8 mouse cellular contexts compared by ENCODE assay signal in genomic region chr17:4996121-4996813, GRCm38 (mm10). TPM values are rescaled to one million over a fixed set of nuclear protein-coding genes. Genes with fewer than 3 reads are reported as not detected.
DNase-seq lines count a peak whose midpoint lies in the region; ATAC-seq lines count a peak whose summit lies in the region.

No protein-coding gene starts in this region.

- peak overlapping the region; percentile 60 for H3K4me2 ChIP-seq in forebrain, embryonic 15.5 days (replicated peaks)
- peak overlapping the region; percentile 61 for H3K4me2 ChIP-seq in hindbrain, embryonic 14.5 days (replicated peaks)
- peak overlapping the region; percentile 91 for H3K4me2 ChIP-seq in liver, embryonic 12.5 days
- H3K4me2 ChIP-seq in neural tube, embryonic 11.5 days (ENCODE audit: low read depth): peak overlapping the region; percentile 85

- WGBS in forebrain, embryonic 15.5 days: under 1% methylated on average over 66 of the region's 95 CpGs
- under 1% methylated on average over 80 of the region's 95 CpGs for WGBS in hindbrain, embryonic 14.5 days
- WGBS in liver, embryonic 12.5 days (ENCODE audit: insufficient replicate concordance): under 1% methylated on average over 72 of the region's 95 CpGs
- WGBS in neural tube, embryonic 11.5 days: under 1% methylated on average over 58 of the region's 95 CpGs

- 0 out of 2 replicates have a peak, but pooled peaks have one; percentile 17 for ATAC-seq in cerebellum, adult (ENCODE audit: insufficient number of reproducible peaks, low FRiP score, low TSS enrichment)
- peak; percentile 25 for ATAC-seq in forebrain, embryonic 15.5 days (replicated peaks)
- ATAC-seq in hindbrain, embryonic 14.5 days (ENCODE audit: low FRiP score): peak; percentile 48
- ATAC-seq in liver, embryonic 12.5 days: peak; percentile 60
- 0 out of 2 replicates have a peak, but pooled peaks have one; percentile 11 for ATAC-seq in neural tube, embryonic 11.5 days (ENCODE audit: insufficient read depth, low FRiP score, low TSS enrichment)

- H3K27ac ChIP-seq in forebrain, embryonic 15.5 days (replicated peaks): peak overlapping the region; percentile 100
- H3K27ac ChIP-seq in hindbrain, embryonic 14.5 days: peak overlapping the region; percentile 100
- H3K27ac ChIP-seq in liver, embryonic 12.5 days: peak overlapping the region; percentile 97
- peak overlapping the region; percentile 99 for H3K27ac ChIP-seq in neural tube, embryonic 11.5 days (ENCODE audit: low read depth, low read length)

- peak overlapping the region; percentile 96 for H3K4me3 ChIP-seq in forebrain, embryonic 15.5 days
- H3K4me3 ChIP-seq in hindbrain, embryonic 14.5 days (replicated peaks; ENCODE audit: low read length): peak overlapping the region; percentile 99
- peak overlapping the region; percentile 93 for H3K4me3 ChIP-seq in liver, embryonic 12.5 days
- peak overlapping the region; percentile 97 for H3K4me3 ChIP-seq in neural tube, embryonic 11.5 days (ENCODE audit: low read depth, low read length)

- peaks cover 45% of the 10 kb centered on the region for H3K4me1 ChIP-seq in forebrain, embryonic 15.5 days
- H3K4me1 ChIP-seq in hindbrain, embryonic 14.5 days (replicated peaks; ENCODE audit: control insufficient read depth, insufficient read depth, low read length): peaks cover 46% of the 10 kb centered on the region
- peaks cover 41% of the 10 kb centered on the region for H3K4me1 ChIP-seq in liver, embryonic 12.5 days
- peaks cover 23% of the 10 kb centered on the region for H3K4me1 ChIP-seq in neural tube, embryonic 11.5 days (ENCODE audit: control insufficient read depth, insufficient read depth, low read length)

- H3K9me3 ChIP-seq in forebrain, embryonic 15.5 days: no peaks in the 10 kb centered on the region
- no peaks in the 10 kb centered on the region for H3K9me3 ChIP-seq in hindbrain, embryonic 14.5 days (ENCODE audit: control insufficient read depth, low read length)
- H3K9me3 ChIP-seq in liver, embryonic 12.5 days (replicated peaks): no peaks in the 10 kb centered on the region
- no peaks in the 10 kb centered on the region for H3K9me3 ChIP-seq in neural tube, embryonic 11.5 days (ENCODE audit: control insufficient read depth, low read length)

- H3K36me3 ChIP-seq in forebrain, embryonic 15.5 days: no peaks in the 10 kb centered on the region
- no peaks in the 10 kb centered on the region for H3K36me3 ChIP-seq in hindbrain, embryonic 14.5 days (replicated peaks; ENCODE audit: control insufficient read depth, insufficient read depth)
- H3K36me3 ChIP-seq in liver, embryonic 12.5 days: no peaks in the 10 kb centered on the region
- no peaks in the 10 kb centered on the region for H3K36me3 ChIP-seq in neural tube, embryonic 11.5 days (ENCODE audit: control insufficient read depth, insufficient read depth, low read length)

- H3K9ac ChIP-seq in forebrain, embryonic 15.5 days (replicated peaks): peak overlapping the region; percentile 100
- peak overlapping the region; percentile 100 for H3K9ac ChIP-seq in hindbrain, embryonic 14.5 days
- H3K9ac ChIP-seq in liver, embryonic 12.5 days: peak overlapping the region; percentile 98
- peak overlapping the region; percentile 100 for H3K9ac ChIP-seq in neural tube, embryonic 11.5 days (ENCODE audit: low read length)

- peak; percentile 44 for DNase-seq in lung, adult 18-20 months
- DNase-seq in lung, postnatal 25 days (ENCODE audit: low spot score): no peak
- DNase-seq in hindbrain, embryonic 14.5 days (ENCODE audit: low spot score): no peak
- peak; percentile 30 for DNase-seq in neural tube, embryonic 11.5 days (ENCODE audit: low spot score)
- peak; percentile 79 for DNase-seq in thymus, postnatal 25 days

- no peaks in the 10 kb centered on the region for H3K27me3 ChIP-seq in forebrain, embryonic 15.5 days
- no peaks in the 10 kb centered on the region for H3K27me3 ChIP-seq in hindbrain, embryonic 14.5 days (ENCODE audit: control insufficient read depth, insufficient read depth, low read length)
- no peaks in the 10 kb centered on the region for H3K27me3 ChIP-seq in liver, embryonic 12.5 days (replicated peaks)
- H3K27me3 ChIP-seq in neural tube, embryonic 11.5 days (ENCODE audit: control insufficient read depth, insufficient read depth, low read length): no peaks in the 10 kb centered on the region

RNA-seq across cellular contexts. Expression of gene Arid1b, which starts 2.1 kb away (rescaled TPM):
- 14.8 TPM in 2 replicates for polyA plus RNA-seq in forebrain, embryonic 15.5 days (2015; fragmentation: Nextera tagmentation; extraction: Ambion mirVana)
- 18.8 and 20.5 TPM in 2 replicates for polyA plus RNA-seq in hindbrain, embryonic 14.5 days (2014; fragmentation: Nextera tagmentation; extraction: Ambion mirVana)
- 5.5 and 5.9 TPM in 2 replicates for polyA plus RNA-seq in liver, embryonic 12.5 days (2016; fragmentation: Nextera tagmentation; extraction: Ambion mirVana)
- polyA plus RNA-seq in neural tube, embryonic 11.5 days (2014; fragmentation: Nextera tagmentation; extraction: Ambion mirVana): 14.3 and 15.3 TPM in 2 replicates

Comparison
In these comparisons a context has a peak if more than half of its experiments do, and no peak if none do; other contexts are left out.
1. DNase-seq: peak in lung, adult 18-20 months (2 of 2), neural tube, embryonic 11.5 days (single experiment) and thymus, postnatal 25 days (single experiment); none in lung, postnatal 25 days (single experiment) and hindbrain, embryonic 14.5 days (single experiment).
2. Peak in every context shown above with its lines, with median percentiles within 50 percentile points of each other: ATAC-seq, H3K27ac ChIP-seq, H3K4me2 ChIP-seq, H3K4me3 ChIP-seq and H3K9ac ChIP-seq.